Mouse (Mus musculus): Measurements from ENCODE around the gene Mapk8ip1. TPM values are rescaled to one million over a fixed set of nuclear protein-coding genes. Genes with fewer than 3 reads are reported as not detected.
A peak's percentile ranks its signal among the peaks of the same experiment; 100 is the strongest.

Mapk8ip1 gene
- polyA plus RNA-seq (2014; fragmentation: Nextera tagmentation; extraction: Ambion mirVana): 11.3 and 12.7 TPM in 2 replicates

DNA sequence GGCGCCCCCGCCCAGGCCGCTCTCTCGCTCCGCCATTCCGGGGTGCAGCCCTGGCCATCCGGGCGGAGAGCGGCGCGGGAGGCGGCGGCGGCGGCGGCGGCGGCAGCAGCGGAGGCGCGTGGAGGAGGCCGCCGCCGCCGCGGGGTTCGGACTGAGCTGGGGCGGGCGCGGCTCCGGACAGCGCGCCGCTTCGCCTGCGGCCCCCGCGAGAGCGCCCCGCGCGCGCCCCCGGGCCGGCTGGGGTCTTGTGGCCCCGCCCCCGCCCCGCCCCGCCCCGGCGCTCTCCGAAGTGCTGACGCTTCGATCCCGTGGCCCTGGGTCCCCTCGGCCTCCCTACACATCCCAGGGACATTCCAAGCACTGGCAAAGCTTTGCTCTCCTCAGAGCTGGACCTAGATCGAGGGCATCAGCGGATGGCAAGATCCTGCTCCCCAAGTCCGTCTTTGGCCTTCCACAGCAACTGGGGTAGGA lies at the start of gene Mapk8ip1:
Gene Mapk8ip1 (minus strand): TSS at position 173 of the 471 bp plus-strand sequence.
- H3K4me1 ChIP-seq (ENCODE audit: control insufficient read depth, insufficient read depth, low read length): no peaks in the 10 kb centered on the region
- peak; percentile 81 for ATAC-seq (ENCODE audit: insufficient number of reproducible peaks, insufficient read depth, low FRiP score, low read depth)
- peaks cover 8% of the 10 kb centered on the region for H3K36me3 ChIP-seq (ENCODE audit: control insufficient read depth, insufficient read depth, low read length)
- peak within 1 kb of the TSS; percentile 85 for H3K4me2 ChIP-seq (replicated peaks; ENCODE audit: low read depth, low read length)
- peak within 1 kb of the TSS; percentile 36; the same call in 1 of the 2 replicates for H3K9ac ChIP-seq (replicated peaks; ENCODE audit: low read depth, low read length)
- 2% methylated on average over 13 of the region's 59 CpGs for WGBS
- no peaks in the 10 kb centered on the region for H3K9me3 ChIP-seq (ENCODE audit: control insufficient read depth, low read depth, low read length)
- peak within 1 kb of the TSS; percentile 50 for H3K4me3 ChIP-seq (ENCODE audit: low read depth, low read length)
- no peaks in the 10 kb centered on the region for H3K27me3 ChIP-seq (ENCODE audit: control insufficient read depth, insufficient read depth, low read length)
- H3K27ac ChIP-seq (ENCODE audit: low read length): no peak within 1 kb of the TSS

DNA sequence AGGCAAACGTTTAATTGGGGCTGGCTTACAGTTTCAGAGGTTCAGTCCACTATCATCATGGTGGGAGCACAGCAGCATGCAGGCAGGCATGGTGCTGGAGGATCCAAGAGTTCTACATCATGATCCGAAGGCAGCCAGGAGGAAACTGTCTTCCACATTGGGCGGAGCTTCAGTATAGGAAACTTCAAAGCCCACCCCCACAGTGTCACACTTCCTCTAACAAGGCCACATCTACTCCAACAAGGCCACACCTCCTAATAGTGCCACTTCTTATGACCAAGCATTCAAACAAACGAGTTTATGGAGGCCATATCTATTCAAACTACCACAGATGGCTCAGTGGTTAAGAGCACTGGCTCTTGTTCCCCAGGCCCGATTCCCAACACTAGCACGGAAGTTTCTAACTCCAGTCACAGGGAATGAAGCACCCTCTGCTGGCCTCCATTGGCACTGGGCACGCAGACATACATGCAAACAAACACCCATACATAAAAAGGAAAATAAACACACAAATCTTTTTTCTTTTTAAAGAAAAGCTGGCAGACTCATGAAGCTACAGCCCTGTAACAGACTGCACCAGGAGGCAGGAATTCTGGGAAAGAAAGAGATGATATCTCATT lies 46.2 kb upstream of the Mapk8ip1 start:
- no peaks in the 10 kb centered on the region for H3K9me3 ChIP-seq (ENCODE audit: control insufficient read depth, low read depth, low read length)
- no peaks in the 10 kb centered on the region for H3K27me3 ChIP-seq (ENCODE audit: control insufficient read depth, insufficient read depth, low read length)
- no peaks in the 10 kb centered on the region for H3K36me3 ChIP-seq (ENCODE audit: control insufficient read depth, insufficient read depth, low read length)
- no peak overlapping the region for H3K4me2 ChIP-seq (replicated peaks; ENCODE audit: low read depth, low read length)
- no peak for ATAC-seq (ENCODE audit: insufficient number of reproducible peaks, insufficient read depth, low FRiP score, low read depth)
- H3K9ac ChIP-seq (replicated peaks; ENCODE audit: low read depth, low read length): no peak overlapping the region
- H3K4me3 ChIP-seq (ENCODE audit: low read depth, low read length): no peak overlapping the region
- 66% methylated on average over 7 of the region's 7 CpGs for WGBS
- no peaks in the 10 kb centered on the region for H3K4me1 ChIP-seq (ENCODE audit: control insufficient read depth, insufficient read depth, low read length)
- no peak overlapping the region for H3K27ac ChIP-seq (ENCODE audit: low read length)

DNA sequence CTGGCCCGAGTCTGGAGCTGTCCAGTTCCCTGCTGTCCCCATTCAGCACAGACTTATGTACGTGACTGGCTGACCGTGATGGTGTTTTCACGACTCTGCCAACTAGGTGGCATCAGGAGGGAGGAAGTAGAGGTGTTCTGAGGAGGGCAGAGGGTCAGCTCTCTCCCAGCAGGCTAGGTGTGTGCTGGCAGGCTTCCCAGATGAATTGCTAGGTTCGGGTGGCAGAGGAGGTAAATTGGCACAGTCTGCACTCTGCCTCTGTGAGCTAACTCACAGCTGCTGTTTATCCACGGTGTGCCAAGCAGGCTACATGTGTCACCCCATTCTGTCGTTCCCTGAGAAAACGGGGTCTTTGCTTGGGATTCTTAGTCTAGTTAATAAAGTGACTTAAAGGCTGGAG lies 45.6 kb upstream of the Mapk8ip1 start:
- Histone ChIP-seq H3K4me2 (replicated peaks; ENCODE audit: low read depth, low read length) (no peak overlapping the region), H3K9me3 (ENCODE audit: control insufficient read depth, low read depth, low read length) (no peaks in the 10 kb centered on the region), H3K4me1 (ENCODE audit: control insufficient read depth, insufficient read depth, low read length) (no peaks in the 10 kb centered on the region), H3K36me3 (ENCODE audit: control insufficient read depth, insufficient read depth, low read length) (no peaks in the 10 kb centered on the region), H3K9ac (replicated peaks; ENCODE audit: low read depth, low read length) (no peak overlapping the region), H3K4me3 (ENCODE audit: low read depth, low read length) (no peak overlapping the region), H3K27ac (ENCODE audit: low read length) (no peak overlapping the region), H3K27me3 (ENCODE audit: control insufficient read depth, insufficient read depth, low read length) (no peaks in the 10 kb centered on the region)
- no peak for ATAC-seq (ENCODE audit: insufficient number of reproducible peaks, insufficient read depth, low FRiP score, low read depth)
- 74% methylated on average over 8 of the region's 8 CpGs for WGBS

DNA sequence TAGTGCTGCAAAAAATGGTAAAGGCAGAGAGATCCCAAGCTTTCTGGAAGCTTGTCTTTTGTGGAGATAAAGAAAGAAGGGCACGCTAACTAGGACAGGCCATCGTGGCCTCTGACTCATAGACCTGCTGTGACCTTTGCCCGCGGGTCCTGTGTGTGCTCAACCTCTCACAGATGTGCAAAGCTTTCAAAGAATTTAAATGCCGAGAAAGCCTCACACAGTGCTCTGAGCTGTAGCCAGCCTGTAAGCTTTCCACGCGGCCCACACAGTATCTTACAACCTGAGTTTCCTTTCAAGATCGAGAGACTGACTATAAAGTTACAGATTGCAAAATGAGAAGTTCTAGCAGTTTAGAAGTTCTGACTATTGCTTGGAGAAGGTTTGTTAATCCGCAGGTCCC lies 44.8 kb upstream of the Mapk8ip1 start:
- ATAC-seq (ENCODE audit: insufficient number of reproducible peaks, insufficient read depth, low FRiP score, low read depth): no peak
- Histone ChIP-seq H3K9ac (replicated peaks; ENCODE audit: low read depth, low read length) (no peak overlapping the region), H3K4me2 (replicated peaks; ENCODE audit: low read depth, low read length) (no peak overlapping the region), H3K4me1 (ENCODE audit: control insufficient read depth, insufficient read depth, low read length) (no peaks in the 10 kb centered on the region), H3K27me3 (ENCODE audit: control insufficient read depth, insufficient read depth, low read length) (no peaks in the 10 kb centered on the region), H3K36me3 (ENCODE audit: control insufficient read depth, insufficient read depth, low read length) (no peaks in the 10 kb centered on the region), H3K9me3 (ENCODE audit: control insufficient read depth, low read depth, low read length) (no peaks in the 10 kb centered on the region), H3K4me3 (ENCODE audit: low read depth, low read length) (no peak overlapping the region), H3K27ac (ENCODE audit: low read length) (no peak overlapping the region)
- 48% methylated on average over 9 of the region's 9 CpGs for WGBS

DNA sequence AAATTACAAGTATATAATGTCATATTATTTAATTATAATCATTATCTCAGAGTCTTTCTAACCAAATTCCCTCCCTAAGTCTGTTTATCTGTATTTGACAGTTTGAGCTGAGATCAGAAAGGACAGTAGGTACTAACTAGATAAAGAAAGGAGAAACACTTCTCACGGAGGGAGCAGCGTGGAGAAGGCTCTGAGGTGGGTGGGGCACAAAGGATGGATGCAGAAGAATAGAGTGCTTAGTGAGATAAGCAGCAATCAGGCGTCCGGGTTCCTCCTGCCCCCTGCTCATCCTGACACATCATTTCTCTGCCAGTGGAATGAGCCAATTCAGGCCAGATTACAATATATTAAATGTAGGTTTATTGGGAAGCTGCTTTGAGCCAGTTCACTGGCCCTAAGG lies 43.3 kb upstream of the Mapk8ip1 start:
- Histone ChIP-seq H3K4me3 (ENCODE audit: low read depth, low read length) (no peak overlapping the region), H3K9me3 (ENCODE audit: control insufficient read depth, low read depth, low read length) (no peaks in the 10 kb centered on the region), H3K27ac (ENCODE audit: low read length) (no peak overlapping the region), H3K27me3 (ENCODE audit: control insufficient read depth, insufficient read depth, low read length) (no peaks in the 10 kb centered on the region), H3K4me1 (ENCODE audit: control insufficient read depth, insufficient read depth, low read length) (no peaks in the 10 kb centered on the region), H3K9ac (replicated peaks; ENCODE audit: low read depth, low read length) (no peak overlapping the region), H3K4me2 (replicated peaks; ENCODE audit: low read depth, low read length) (no peak overlapping the region), H3K36me3 (ENCODE audit: control insufficient read depth, insufficient read depth, low read length) (no peaks in the 10 kb centered on the region)
- ATAC-seq (ENCODE audit: insufficient number of reproducible peaks, insufficient read depth, low FRiP score, low read depth): no peak
- WGBS: 35% methylated on average over 4 of the region's 4 CpGs

DNA sequence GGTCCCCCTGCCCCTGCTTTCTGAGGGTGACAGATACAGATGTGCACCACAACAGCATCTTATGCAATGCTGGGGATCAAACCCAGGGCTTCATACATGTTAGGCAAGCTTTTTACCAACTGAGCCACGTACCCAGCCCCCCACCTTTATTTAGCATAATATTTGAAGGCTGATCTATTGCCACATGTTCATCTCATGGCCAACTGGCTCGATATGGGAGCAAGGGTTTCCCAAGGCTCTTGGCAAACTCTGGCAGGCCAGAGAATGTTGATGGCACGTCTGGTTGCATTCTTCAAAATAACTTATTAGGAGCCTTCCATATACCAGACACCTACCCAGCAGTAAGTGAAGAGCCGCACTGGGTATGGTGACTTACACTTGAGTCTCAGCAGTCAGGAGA lies 42.2 kb upstream of the Mapk8ip1 start:
- no peaks in the 10 kb centered on the region for H3K4me1 ChIP-seq (ENCODE audit: control insufficient read depth, insufficient read depth, low read length)
- no peak overlapping the region for H3K4me2 ChIP-seq (replicated peaks; ENCODE audit: low read depth, low read length)
- no peaks in the 10 kb centered on the region for H3K9me3 ChIP-seq (ENCODE audit: control insufficient read depth, low read depth, low read length)
- no peaks in the 10 kb centered on the region for H3K27me3 ChIP-seq (ENCODE audit: control insufficient read depth, insufficient read depth, low read length)
- H3K27ac ChIP-seq (ENCODE audit: low read length): no peak overlapping the region
- no peak for ATAC-seq (ENCODE audit: insufficient number of reproducible peaks, insufficient read depth, low FRiP score, low read depth)
- no peak overlapping the region for H3K4me3 ChIP-seq (ENCODE audit: low read depth, low read length)
- WGBS: 81% methylated on average over 4 of the region's 4 CpGs
- no peak overlapping the region for H3K9ac ChIP-seq (replicated peaks; ENCODE audit: low read depth, low read length)
- H3K36me3 ChIP-seq (ENCODE audit: control insufficient read depth, insufficient read depth, low read length): no peaks in the 10 kb centered on the region

DNA sequence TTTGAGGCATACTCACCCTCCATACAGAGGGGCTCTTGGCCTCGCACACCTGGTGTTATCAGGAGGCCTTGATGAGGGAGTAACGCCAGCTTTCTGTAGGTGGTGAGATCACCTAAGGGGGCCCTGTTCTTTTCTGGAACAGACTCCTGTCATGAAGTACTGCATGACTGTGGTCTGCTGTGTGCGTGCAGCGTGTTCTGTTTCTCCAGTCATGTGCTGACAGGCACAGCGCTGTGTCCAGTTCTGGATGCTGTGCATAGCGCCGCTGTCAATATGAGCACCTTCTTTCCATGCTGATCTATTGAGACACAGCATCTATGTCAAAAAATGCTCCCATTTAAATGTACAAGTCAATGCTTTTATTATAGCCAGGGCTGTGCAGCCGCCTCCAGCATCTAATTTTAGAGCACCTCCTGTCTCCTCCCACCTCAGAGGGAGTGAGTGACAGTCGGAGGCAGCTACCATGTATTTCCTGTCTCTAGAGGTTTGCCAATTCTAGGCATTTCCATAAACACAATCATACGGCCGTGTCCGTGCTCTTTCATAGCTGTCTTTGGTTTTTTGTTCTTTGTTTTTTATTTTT lies 41.4 kb upstream of the Mapk8ip1 start:
- no peak for ATAC-seq (ENCODE audit: insufficient number of reproducible peaks, insufficient read depth, low FRiP score, low read depth)

DNA sequence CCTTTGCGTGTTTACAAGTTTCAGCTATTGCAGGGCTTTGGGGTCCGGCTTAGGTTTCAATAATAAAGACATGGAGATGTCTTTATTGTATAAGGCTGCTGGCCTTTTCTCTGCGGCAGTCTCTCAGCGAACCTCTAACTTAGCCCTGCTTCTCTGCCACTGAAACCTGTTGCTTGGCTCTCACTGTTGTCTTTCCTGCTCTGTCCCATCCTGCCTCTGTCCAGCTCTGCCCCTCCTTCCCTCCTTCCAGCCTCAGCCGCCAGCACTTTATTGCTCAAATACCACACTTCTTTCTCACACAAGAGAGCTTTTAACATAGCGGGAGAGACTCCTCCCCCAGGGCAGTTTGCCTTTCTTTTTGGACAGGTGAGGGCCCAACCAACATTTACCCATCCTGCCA lies 39.4 kb upstream of the Mapk8ip1 start:
- Histone ChIP-seq H3K4me2 (replicated peaks; ENCODE audit: low read depth, low read length) (no peak overlapping the region), H3K27ac (ENCODE audit: low read length) (no peak overlapping the region), H3K9me3 (ENCODE audit: control insufficient read depth, low read depth, low read length) (no peaks in the 10 kb centered on the region), H3K27me3 (ENCODE audit: control insufficient read depth, insufficient read depth, low read length) (no peaks in the 10 kb centered on the region), H3K9ac (replicated peaks; ENCODE audit: low read depth, low read length) (no peak overlapping the region), H3K4me3 (ENCODE audit: low read depth, low read length) (no peak overlapping the region), H3K36me3 (ENCODE audit: control insufficient read depth, insufficient read depth, low read length) (no peaks in the 10 kb centered on the region), H3K4me1 (ENCODE audit: control insufficient read depth, insufficient read depth, low read length) (no peaks in the 10 kb centered on the region; the same call in 1 of the 2 replicates)
- WGBS: 50% methylated on average over 6 of the region's 6 CpGs
- ATAC-seq (ENCODE audit: insufficient number of reproducible peaks, insufficient read depth, low FRiP score, low read depth): no peak; the same call in 1 of the 2 replicates

More for the DNA sequence above, 41.4 kb upstream of the Mapk8ip1 start:
- H3K27me3 ChIP-seq (ENCODE audit: control insufficient read depth, insufficient read depth, low read length): no peaks in the 10 kb centered on the region
- H3K36me3 ChIP-seq (ENCODE audit: control insufficient read depth, insufficient read depth, low read length): no peaks in the 10 kb centered on the region
- H3K4me2 ChIP-seq (replicated peaks; ENCODE audit: low read depth, low read length): no peak overlapping the region
- H3K4me3 ChIP-seq (ENCODE audit: low read depth, low read length): no peak overlapping the region
- H3K9me3 ChIP-seq (ENCODE audit: control insufficient read depth, low read depth, low read length): no peaks in the 10 kb centered on the region
- WGBS: 75% methylated on average over 12 of the region's 12 CpGs
- no peaks in the 10 kb centered on the region; the same call in 1 of the 2 replicates for H3K4me1 ChIP-seq (ENCODE audit: control insufficient read depth, insufficient read depth, low read length)
- H3K27ac ChIP-seq (ENCODE audit: low read length): no peak overlapping the region
- no peak overlapping the region for H3K9ac ChIP-seq (replicated peaks; ENCODE audit: low read depth, low read length)
